Mouse (Mus musculus): Measurements from ENCODE around the gene Olfr543. TPM values are rescaled to one million over a fixed set of nuclear protein-coding genes. Genes with fewer than 3 reads are reported as not detected.
A peak's percentile ranks its signal among the peaks of the same experiment; 100 is the strongest.
"Not testable (repeated sequence)": the region's sequence is repeated elsewhere in the genome, so short reads cannot be mapped to it uniquely, and the experiment has no call there.

Gene Olfr543
- polyA plus RNA-seq, 1 experiment from 2014 or later = 0.67 TPM

- no peaks in the 10 kb centered on the region for H3K9me3 ChIP-seq (replicated peaks; ENCODE audit: control insufficient read depth, low read length)
- H3K4me2 ChIP-seq (ENCODE audit: low read depth, low read length) = no peak overlapping the region
- H3K27ac ChIP-seq (replicated peaks; ENCODE audit: low read depth, low read length) = no peak overlapping the region
- ATAC-seq (replicated peaks; ENCODE audit: insufficient number of reproducible peaks, low FRiP score, low TSS enrichment, low read depth) (no peak), DNase-seq (ENCODE audit: low spot score) (no peak)
- H3K36me3 ChIP-seq (replicated peaks; ENCODE audit: control insufficient read depth, insufficient read depth, low read depth, low read length) = no peaks in the 10 kb centered on the region
- no peak overlapping the region for H3K9ac ChIP-seq (replicated peaks; ENCODE audit: low read length)
- no peak overlapping the region for H3K4me3 ChIP-seq (ENCODE audit: low read depth, low read length)
- H3K27me3 ChIP-seq (ENCODE audit: control insufficient read depth, insufficient read depth, low read length) = no peaks in the 10 kb centered on the region; the same call in 1 of the 2 replicates
- H3K4me1 ChIP-seq (ENCODE audit: control insufficient read depth, insufficient read depth, low read length) = no peaks in the 10 kb centered on the region; the same call in 1 of the 2 replicates
- WGBS = 87% methylated on average over 6 of the region's 6 CpGs
Measured at GRCm38 (mm10) chr7:102508666-102509065, 27.2 kb upstream of the Olfr543 start.

GRCm38 (mm10) chr7:102508066-102508465 is 26.6 kb upstream of the Olfr543 start:
- no peak for ATAC-seq (replicated peaks; ENCODE audit: insufficient number of reproducible peaks, low FRiP score, low TSS enrichment, low read depth)
- H3K36me3 ChIP-seq (replicated peaks; ENCODE audit: control insufficient read depth, insufficient read depth, low read depth, low read length) = no peaks in the 10 kb centered on the region

GRCm38 (mm10) chr7:102506848-102507247 is 25.4 kb upstream of the Olfr543 start:
- no peak overlapping the region for H3K27ac ChIP-seq (replicated peaks; ENCODE audit: low read depth, low read length)
- H3K27me3 ChIP-seq (ENCODE audit: control insufficient read depth, insufficient read depth, low read length) = no peaks in the 10 kb centered on the region
- DNase-seq (ENCODE audit: low spot score) (peak; percentile 79), ATAC-seq (replicated peaks; ENCODE audit: insufficient number of reproducible peaks, low FRiP score, low TSS enrichment, low read depth) (peak; percentile 69)
- H3K9ac ChIP-seq (replicated peaks; ENCODE audit: low read length) = no peak overlapping the region
- H3K9me3 ChIP-seq (replicated peaks; ENCODE audit: control insufficient read depth, low read length) = no peaks in the 10 kb centered on the region
- no peak overlapping the region for H3K4me2 ChIP-seq (ENCODE audit: low read depth, low read length)
- H3K36me3 ChIP-seq (replicated peaks; ENCODE audit: control insufficient read depth, insufficient read depth, low read depth, low read length) = no peaks in the 10 kb centered on the region
- no peak overlapping the region for H3K4me3 ChIP-seq (ENCODE audit: low read depth, low read length)
- 56% methylated on average over 3 of the region's 3 CpGs for WGBS
- no peaks in the 10 kb centered on the region for H3K4me1 ChIP-seq (ENCODE audit: control insufficient read depth, insufficient read depth, low read length)

More at GRCm38 (mm10) chr7:102508066-102508465, 26.6 kb upstream of the Olfr543 start:
- H3K4me3 ChIP-seq (ENCODE audit: low read depth, low read length) = no peak overlapping the region
- 85% methylated on average over 9 of the region's 9 CpGs for WGBS
- H3K4me1 ChIP-seq (ENCODE audit: control insufficient read depth, insufficient read depth, low read length) = no peaks in the 10 kb centered on the region; the same call in 1 of the 2 replicates
- H3K9me3 ChIP-seq (replicated peaks; ENCODE audit: control insufficient read depth, low read length) = no peaks in the 10 kb centered on the region
- no peak overlapping the region for H3K27ac ChIP-seq (replicated peaks; ENCODE audit: low read depth, low read length)
- DNase-seq (ENCODE audit: low spot score) = no peak
- H3K27me3 ChIP-seq (ENCODE audit: control insufficient read depth, insufficient read depth, low read length) = no peaks in the 10 kb centered on the region
- no peak overlapping the region for H3K4me2 ChIP-seq (ENCODE audit: low read depth, low read length)
- no peak overlapping the region for H3K9ac ChIP-seq (replicated peaks; ENCODE audit: low read length)

GRCm38 (mm10) chr7:102501986-102502385 is 20.5 kb upstream of the Olfr543 start:
- H3K4me3 ChIP-seq (ENCODE audit: low read depth, low read length) = no peak overlapping the region

GRCm38 (mm10) chr7:102499473-102499872 is 18.0 kb upstream of the Olfr543 start, which contains the start of gene Olfr545:
Gene Olfr545 (minus strand): TSS chr7:102499573.
- no peak within 1 kb of the TSS for H3K4me3 ChIP-seq (ENCODE audit: low read depth, low read length)
- ATAC-seq (replicated peaks; ENCODE audit: insufficient number of reproducible peaks, low FRiP score, low TSS enrichment, low read depth) = no peak
- 65% methylated on average over 3 of the region's 3 CpGs for WGBS
- H3K27me3 ChIP-seq (ENCODE audit: control insufficient read depth, insufficient read depth, low read length) = no peaks in the 10 kb centered on the region
- H3K36me3 ChIP-seq (replicated peaks; ENCODE audit: control insufficient read depth, insufficient read depth, low read depth, low read length) = no peaks in the 10 kb centered on the region
- DNase-seq (ENCODE audit: low spot score) = no peak
- no peaks in the 10 kb centered on the region for H3K9me3 ChIP-seq (replicated peaks; ENCODE audit: control insufficient read depth, low read length)
- no peaks in the 10 kb centered on the region for H3K4me1 ChIP-seq (ENCODE audit: control insufficient read depth, insufficient read depth, low read length)
- no peak within 1 kb of the TSS for H3K27ac ChIP-seq (replicated peaks; ENCODE audit: low read depth, low read length)
- no peak within 1 kb of the TSS for H3K9ac ChIP-seq (replicated peaks; ENCODE audit: low read length)
- H3K4me2 ChIP-seq (ENCODE audit: low read depth, low read length) = no peak within 1 kb of the TSS

More at GRCm38 (mm10) chr7:102501986-102502385, 20.5 kb upstream of the Olfr543 start:
- no peak overlapping the region for H3K4me2 ChIP-seq (ENCODE audit: low read depth, low read length)
- WGBS = 76% methylated on average over 5 of the region's 5 CpGs
- H3K36me3 ChIP-seq (replicated peaks; ENCODE audit: control insufficient read depth, insufficient read depth, low read depth, low read length) = no peaks in the 10 kb centered on the region
- no peaks in the 10 kb centered on the region for H3K9me3 ChIP-seq (replicated peaks; ENCODE audit: control insufficient read depth, low read length)
- DNase-seq (ENCODE audit: low spot score) = no peak
- no peak for ATAC-seq (replicated peaks; ENCODE audit: insufficient number of reproducible peaks, low FRiP score, low TSS enrichment, low read depth)
- H3K9ac ChIP-seq (replicated peaks; ENCODE audit: low read length) = no peak overlapping the region
- H3K4me1 ChIP-seq (ENCODE audit: control insufficient read depth, insufficient read depth, low read length) = no peaks in the 10 kb centered on the region
- H3K27me3 ChIP-seq (ENCODE audit: control insufficient read depth, insufficient read depth, low read length) = no peaks in the 10 kb centered on the region
- no peak overlapping the region for H3K27ac ChIP-seq (replicated peaks; ENCODE audit: low read depth, low read length)

GRCm38 (mm10) chr7:102494416-102494815 is 12.9 kb upstream of the Olfr543 start:
- DNase-seq (ENCODE audit: low spot score); H3K9me3 ChIP-seq (replicated peaks; ENCODE audit: control insufficient read depth, low read length); H3K27me3 ChIP-seq (ENCODE audit: control insufficient read depth, insufficient read depth, low read length); H3K4me2 ChIP-seq (ENCODE audit: low read depth, low read length); H3K27ac ChIP-seq (replicated peaks; ENCODE audit: low read depth, low read length); H3K4me3 ChIP-seq (ENCODE audit: low read depth, low read length); H3K36me3 ChIP-seq (replicated peaks; ENCODE audit: control insufficient read depth, insufficient read depth, low read depth, low read length); H3K4me1 ChIP-seq (ENCODE audit: control insufficient read depth, insufficient read depth, low read length); H3K9ac ChIP-seq (replicated peaks; ENCODE audit: low read length): not testable (repeated sequence)
- 0 out of 2 replicates have a peak, but pooled peaks have one; percentile 6 for ATAC-seq (replicated peaks; ENCODE audit: insufficient number of reproducible peaks, low FRiP score, low TSS enrichment, low read depth)
- WGBS = 59% methylated on average over 7 of the region's 7 CpGs

- 50% methylated on average over 1 of the region's 1 CpGs for WGBS
- DNase-seq (ENCODE audit: low spot score) = no peak
- Histone ChIP-seq H3K36me3 (replicated peaks; ENCODE audit: control insufficient read depth, insufficient read depth, low read depth, low read length) (no peaks in the 10 kb centered on the region), H3K4me1 (ENCODE audit: control insufficient read depth, insufficient read depth, low read length) (no peaks in the 10 kb centered on the region), H3K4me3 (ENCODE audit: low read depth, low read length) (no peak within 1 kb of the TSS), H3K4me2 (ENCODE audit: low read depth, low read length) (no peak within 1 kb of the TSS), H3K27ac (replicated peaks; ENCODE audit: low read depth, low read length) (no peak within 1 kb of the TSS), H3K9me3 (replicated peaks; ENCODE audit: control insufficient read depth, low read length) (no peaks in the 10 kb centered on the region), H3K27me3 (ENCODE audit: control insufficient read depth, insufficient read depth, low read length) (no peaks in the 10 kb centered on the region), H3K9ac (replicated peaks; ENCODE audit: low read length) (no peak within 1 kb of the TSS)
- no peak for ATAC-seq (replicated peaks; ENCODE audit: insufficient number of reproducible peaks, low FRiP score, low TSS enrichment, low read depth)
Measured at GRCm38 (mm10) chr7:102488161-102488560, 6.7 kb upstream of the Olfr543 start, which contains the start of gene Olfr544. Gene Olfr544 (minus strand): TSS chr7:102488313.

- no peaks in the 10 kb centered on the region for H3K27me3 ChIP-seq (ENCODE audit: control insufficient read depth, insufficient read depth, low read length)
- no peaks in the 10 kb centered on the region for H3K9me3 ChIP-seq (replicated peaks; ENCODE audit: control insufficient read depth, low read length)
- H3K4me3 ChIP-seq (ENCODE audit: low read depth, low read length) = no peak overlapping the region
- no peak for DNase-seq (ENCODE audit: low spot score)
- ATAC-seq (replicated peaks; ENCODE audit: insufficient number of reproducible peaks, low FRiP score, low TSS enrichment, low read depth) = no peak
- H3K4me2 ChIP-seq (ENCODE audit: low read depth, low read length) = no peak overlapping the region
- no peaks in the 10 kb centered on the region for H3K4me1 ChIP-seq (ENCODE audit: control insufficient read depth, insufficient read depth, low read length)
- no peak overlapping the region for H3K27ac ChIP-seq (replicated peaks; ENCODE audit: low read depth, low read length)
- H3K9ac ChIP-seq (replicated peaks; ENCODE audit: low read length) = no peak overlapping the region
- 80% methylated on average over 1 of the region's 1 CpGs for WGBS
- no peaks in the 10 kb centered on the region for H3K36me3 ChIP-seq (replicated peaks; ENCODE audit: control insufficient read depth, insufficient read depth, low read depth, low read length)
Measured at GRCm38 (mm10) chr7:102486105-102486504, 4.6 kb upstream of the Olfr543 start.
